Mouse (Mus musculus): ENCODE data around the gene Xrra1. TPM values are rescaled to one million over a fixed set of nuclear protein-coding genes. Genes with fewer than 3 reads are reported as not detected.

Gene Xrra1
- polyA plus RNA-seq, 1 experiment from 2014 or later = 0.84 TPM

GRCm38 (mm10) chr7:99853350-99853749 is 5.6 kb upstream of the Xrra1 start:
- peaks cover 12% of the 10 kb centered on the region for H3K36me3 ChIP-seq
- ATAC-seq (ENCODE audit: low FRiP score) = no peak
- 89% methylated on average over 7 of the region's 7 CpGs for WGBS

GRCm38 (mm10) chr7:99854311-99854710 is 4.6 kb upstream of the Xrra1 start:
- ATAC-seq (ENCODE audit: low FRiP score) = no peak
- Histone ChIP-seq H3K36me3 (peaks cover 5% of the 10 kb centered on the region), H3K4me2 (no peak overlapping the region), H3K9me3 (replicated peaks) (no peaks in the 10 kb centered on the region), H3K4me3 (replicated peaks) (no peak overlapping the region), H3K27me3 (replicated peaks) (no peaks in the 10 kb centered on the region), H3K27ac (replicated peaks) (no peak overlapping the region), H3K4me1 (peaks cover 26% of the 10 kb centered on the region), H3K9ac (replicated peaks) (no peak overlapping the region)
- WGBS = 89% methylated on average over 4 of the region's 4 CpGs

More at GRCm38 (mm10) chr7:99853350-99853749, 5.6 kb upstream of the Xrra1 start:
- Histone ChIP-seq H3K27me3 (replicated peaks) (no peaks in the 10 kb centered on the region), H3K4me3 (replicated peaks) (no peak overlapping the region), H3K9me3 (replicated peaks) (no peaks in the 10 kb centered on the region), H3K4me2 (no peak overlapping the region), H3K27ac (replicated peaks) (no peak overlapping the region), H3K9ac (replicated peaks) (no peak overlapping the region), H3K4me1 (peaks cover 23% of the 10 kb centered on the region)

GRCm38 (mm10) chr7:99856266-99856861 is 2.6 kb upstream of the Xrra1 start:
- H3K27me3 ChIP-seq (replicated peaks) = no peaks in the 10 kb centered on the region
- peak overlapping the region; percentile 1; the same call in 1 of the 2 replicates for H3K4me2 ChIP-seq
- peaks cover 5% of the 10 kb centered on the region for H3K36me3 ChIP-seq
- H3K27ac ChIP-seq (replicated peaks) = no peak overlapping the region
- WGBS = 86% methylated on average over 14 of the region's 14 CpGs
- H3K9ac ChIP-seq (replicated peaks) = no peak overlapping the region
- H3K9me3 ChIP-seq (replicated peaks) = no peaks in the 10 kb centered on the region
- H3K4me3 ChIP-seq (replicated peaks) = no peak overlapping the region
- no peak for ATAC-seq (ENCODE audit: low FRiP score)
- H3K4me1 ChIP-seq = peaks cover 27% of the 10 kb centered on the region

- Histone ChIP-seq H3K4me3 (replicated peaks) (peak overlapping the region; percentile 82), H3K9ac (replicated peaks) (peak overlapping the region; percentile 89)
Measured at GRCm38 (mm10) chr7:99858175-99858812, 622 bp upstream of the Xrra1 start.

GRCm38 (mm10) chr7:99863362-99863761 is 4.4 kb downstream of the Xrra1 start, which contains the start of gene Spcs2:
TSS of gene Spcs2 (minus strand) at chr7:99863462.
- no peak within 1 kb of the TSS for H3K27ac ChIP-seq (replicated peaks)
- no peaks in the 10 kb centered on the region for H3K27me3 ChIP-seq (replicated peaks)
- no peak within 1 kb of the TSS for H3K4me3 ChIP-seq (replicated peaks)
- no peak within 1 kb of the TSS for H3K9ac ChIP-seq (replicated peaks)
- ATAC-seq (ENCODE audit: low FRiP score) = no peak
- no peaks in the 10 kb centered on the region for H3K36me3 ChIP-seq
- no peaks in the 10 kb centered on the region for H3K9me3 ChIP-seq (replicated peaks)
- no peak within 1 kb of the TSS for H3K4me2 ChIP-seq
- 37% methylated on average over 7 of the region's 7 CpGs for WGBS
- peaks cover 6% of the 10 kb centered on the region for H3K4me1 ChIP-seq

More at GRCm38 (mm10) chr7:99858175-99858812, 622 bp upstream of the Xrra1 start:
- Histone ChIP-seq H3K36me3 (peaks cover 5% of the 10 kb centered on the region), H3K27me3 (replicated peaks) (no peaks in the 10 kb centered on the region), H3K4me1 (peaks cover 26% of the 10 kb centered on the region), H3K4me2 (peak overlapping the region; percentile 83), H3K9me3 (replicated peaks) (no peaks in the 10 kb centered on the region), H3K27ac (replicated peaks) (peak overlapping the region; percentile 89)
- ATAC-seq (ENCODE audit: low FRiP score) = peak; percentile 74
- 2% methylated on average over 19 of the region's 19 CpGs for WGBS

- Histone ChIP-seq H3K4me2 (no peak overlapping the region), H3K4me3 (replicated peaks) (no peak overlapping the region), H3K9me3 (replicated peaks) (no peaks in the 10 kb centered on the region), H3K4me1 (0 out of 2 replicates have a peak, but pooled peaks cover 2% of the 10 kb centered on the region), H3K27ac (replicated peaks) (no peak overlapping the region), H3K9ac (replicated peaks) (no peak overlapping the region), H3K27me3 (replicated peaks) (no peaks in the 10 kb centered on the region), H3K36me3 (no peaks in the 10 kb centered on the region)
- 46% methylated on average over 11 of the region's 11 CpGs for WGBS
- no peak for ATAC-seq (ENCODE audit: low FRiP score)
Measured at GRCm38 (mm10) chr7:99864241-99865028, 5.5 kb downstream of the Xrra1 start.

- Histone ChIP-seq H3K4me3 (replicated peaks) (no peak overlapping the region), H3K27me3 (replicated peaks) (no peaks in the 10 kb centered on the region), H3K9ac (replicated peaks) (no peak overlapping the region), H3K36me3 (no peaks in the 10 kb centered on the region), H3K27ac (replicated peaks) (no peak overlapping the region), H3K4me2 (no peak overlapping the region), H3K9me3 (replicated peaks) (no peaks in the 10 kb centered on the region), H3K4me1 (0 out of 2 replicates have a peak, but pooled peaks cover 2% of the 10 kb centered on the region)
- ATAC-seq (ENCODE audit: low FRiP score) = no peak
- 61% methylated on average over 3 of the region's 3 CpGs for whole genome bisulfite sequencing
Measured at GRCm38 (mm10) chr7:99865219-99865618, 6.3 kb downstream of the Xrra1 start.

- Histone ChIP-seq H3K27ac (replicated peaks) (no peak overlapping the region), H3K4me1 (no peaks in the 10 kb centered on the region), H3K9me3 (replicated peaks) (no peaks in the 10 kb centered on the region), H3K27me3 (replicated peaks) (no peaks in the 10 kb centered on the region), H3K36me3 (no peaks in the 10 kb centered on the region), H3K4me3 (replicated peaks) (no peak overlapping the region), H3K4me2 (no peak overlapping the region), H3K9ac (replicated peaks) (no peak overlapping the region)
- 81% methylated on average over 4 of the region's 4 CpGs for WGBS
- ATAC-seq (ENCODE audit: low FRiP score) = no peak
Measured at GRCm38 (mm10) chr7:99869296-99869695, 10.4 kb downstream of the Xrra1 start.

GRCm38 (mm10) chr7:99873965-99874364 is 15.0 kb downstream of the Xrra1 start:
- no peaks in the 10 kb centered on the region for H3K27me3 ChIP-seq (replicated peaks)
- H3K9me3 ChIP-seq (replicated peaks) = no peaks in the 10 kb centered on the region
- 68% methylated on average over 6 of the region's 6 CpGs for WGBS
- no peaks in the 10 kb centered on the region for H3K36me3 ChIP-seq
- no peak overlapping the region for H3K4me3 ChIP-seq (replicated peaks)
- no peak for ATAC-seq (ENCODE audit: low FRiP score)
- H3K9ac ChIP-seq (replicated peaks) = 0 out of 2 replicates have a peak overlapping the region, but pooled peaks have one; percentile 8
- peaks cover 7% of the 10 kb centered on the region; the same call in 1 of the 2 replicates for H3K4me1 ChIP-seq
- no peak overlapping the region for H3K4me2 ChIP-seq
- H3K27ac ChIP-seq (replicated peaks) = no peak overlapping the region

GRCm38 (mm10) chr7:99875891-99876290 is 17.0 kb downstream of the Xrra1 start:
- WGBS = 53% methylated on average over 5 of the region's 5 CpGs
- H3K4me3 ChIP-seq (replicated peaks) = no peak overlapping the region
- no peak overlapping the region for H3K27ac ChIP-seq (replicated peaks)
- no peak for ATAC-seq (ENCODE audit: low FRiP score)
- H3K9me3 ChIP-seq (replicated peaks) = no peaks in the 10 kb centered on the region
- H3K9ac ChIP-seq (replicated peaks) = no peak overlapping the region
- no peak overlapping the region for H3K4me2 ChIP-seq
- H3K4me1 ChIP-seq = peaks cover 7% of the 10 kb centered on the region; the same call in 1 of the 2 replicates
- H3K27me3 ChIP-seq (replicated peaks) = no peaks in the 10 kb centered on the region
- H3K36me3 ChIP-seq = no peaks in the 10 kb centered on the region

GRCm38 (mm10) chr7:99876345-99876744 is 17.4 kb downstream of the Xrra1 start:
- H3K9ac ChIP-seq (replicated peaks) = no peak overlapping the region
- WGBS = under 1% methylated on average over 3 of the region's 3 CpGs
- H3K36me3 ChIP-seq = no peaks in the 10 kb centered on the region
- peaks cover 7% of the 10 kb centered on the region; the same call in 1 of the 2 replicates for H3K4me1 ChIP-seq
- no peaks in the 10 kb centered on the region for H3K9me3 ChIP-seq (replicated peaks)
- no peak overlapping the region for H3K4me2 ChIP-seq
- no peak overlapping the region for H3K4me3 ChIP-seq (replicated peaks)
- no peaks in the 10 kb centered on the region for H3K27me3 ChIP-seq (replicated peaks)
- H3K27ac ChIP-seq (replicated peaks) = no peak overlapping the region
- ATAC-seq (ENCODE audit: low FRiP score) = peak; percentile 57; the same call in 1 of the 2 replicates
